Mouse (Mus musculus) midbrain, embryonic 15.5 days (tissue): ENCODE results near the gene Baiap3. TPM values are rescaled to one million over a fixed set of nuclear protein-coding genes. Genes with fewer than 3 reads are reported as not detected.
A peak's percentile ranks its signal among the peaks of the same experiment; 100 is the strongest.

Source experiments
- ATAC-seq: fragments of 200-750 bp; cut with Nextera tagmentation; replicated peaks from 2 replicates; pipeline ENCODE4 v1.8.0; 2017; ENCODE audit warnings: moderate TSS enrichment
- H3K27ac ChIP-seq: fragments of 300-500 bp; sonication (generic); 2 replicates; pipeline ENCODE4 v1.5.1; 2015; ENCODE audit warnings: mild to moderate bottlenecking, inconsistent platforms
- H3K27me3 ChIP-seq: fragments of 300-500 bp; sonication (generic); replicated peaks from 2 replicates; pipeline ENCODE4 v1.6.1; 2015; ENCODE audit warnings: inconsistent platforms
- H3K36me3 ChIP-seq: fragments of 300-500 bp; sonication (generic); replicated peaks from 2 replicates; pipeline ENCODE4 v1.6.1; 2015; ENCODE audit warnings: inconsistent platforms
- H3K4me1 ChIP-seq: fragments of 300-500 bp; sonication (generic); 2 replicates; pipeline ENCODE4 v1.6.1; 2015; ENCODE audit warnings: inconsistent platforms
- H3K4me2 ChIP-seq: fragments of 300-500 bp; sonication (generic); 2 replicates; pipeline ENCODE4 v1.6.1; 2015; ENCODE audit warnings: inconsistent platforms, mild to moderate bottlenecking, moderate library complexity
- H3K4me3 ChIP-seq: fragments of 300-500 bp; sonication (generic); 2 replicates; pipeline ENCODE4 v1.5.1; 2015; ENCODE audit warnings: mild to moderate bottlenecking, inconsistent platforms
- H3K9ac ChIP-seq: fragments of 300-500 bp; sonication (generic); 2 replicates; pipeline ENCODE4 v1.6.1; 2015; ENCODE audit warnings: mild to moderate bottlenecking, inconsistent platforms
- H3K9me3 ChIP-seq: fragments of 300-500 bp; sonication (generic); 2 replicates; pipeline ENCODE4 v1.6.1; 2016; ENCODE audit warnings: inconsistent platforms
- WGBS: fragments of 180-500 bp; shearing (Covaris S2); methylation state at CpG from one replicate; pipeline ENCODE4 v1.1.7; 2015; ENCODE audit warnings: mixed read lengths; 5-methylcytosine and 5-hydroxymethylcytosine counted together
- microRNA-seq: library from miRNA; unstranded; fragments of <30 nt; microRNA quantifications from one replicate; pipeline ENCODE4, GENCODE M21; 2016
- polyA plus RNA-seq: library from polyadenylated mRNA; unstranded; fragments of >200 nt; fragmentation: Nextera tagmentation; extraction: Ambion mirVana; gene quantifications from 2 replicates; pipeline ENCODE4 v1.2.1, GENCODE M21; 2015

Baiap3 gene
- polyA plus RNA-seq, 1 experiment from 2014 or later: 26.8 TPM

GRCm38 (mm10) chr17:25221821-25222503 is 34.2 kb downstream of the Baiap3 start:
- peak overlapping the region; percentile 46 for H3K9ac ChIP-seq
- peak overlapping the region; percentile 43 for H3K4me3 ChIP-seq
- peak; percentile 88 for ATAC-seq
- no peaks in the 10 kb centered on the region for H3K9me3 ChIP-seq
- peaks cover 9% of the 10 kb centered on the region; the same call in 1 of the 2 replicates for H3K36me3 ChIP-seq
- H3K4me1 ChIP-seq: peaks cover 22% of the 10 kb centered on the region
- peak overlapping the region; percentile 65 for H3K4me2 ChIP-seq
- WGBS: 1% methylated on average over 24 of the region's 30 CpGs
- H3K27me3 ChIP-seq: no peaks in the 10 kb centered on the region
- H3K27ac ChIP-seq: peak overlapping the region; percentile 75

DNA sequence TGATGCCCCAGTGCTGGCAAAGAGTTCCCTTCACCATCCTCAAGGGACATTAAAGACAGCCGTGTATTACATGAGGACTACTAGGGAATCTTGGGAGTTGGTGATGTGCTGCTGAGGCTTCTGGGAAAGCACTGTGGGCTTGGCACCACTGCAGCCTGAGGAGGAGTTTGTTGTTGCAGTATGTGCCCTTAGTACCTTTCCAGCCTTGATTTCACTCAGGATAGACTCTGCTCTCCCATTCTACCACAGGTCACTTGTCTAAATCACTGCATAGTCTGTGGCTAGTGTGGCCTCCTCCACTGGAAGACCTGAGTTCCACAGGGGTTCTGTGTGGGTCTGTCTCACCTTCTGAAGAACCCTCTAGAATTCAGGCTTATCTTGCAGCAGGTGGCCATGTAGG is 35.4 kb downstream of the Baiap3 start:
- H3K27ac ChIP-seq: no peak overlapping the region
- H3K9me3 ChIP-seq: no peaks in the 10 kb centered on the region
- no peak overlapping the region for H3K4me2 ChIP-seq
- no peaks in the 10 kb centered on the region for H3K27me3 ChIP-seq
- peaks cover 11% of the 10 kb centered on the region for H3K36me3 ChIP-seq
- peaks cover 22% of the 10 kb centered on the region for H3K4me1 ChIP-seq
- no peak overlapping the region for H3K9ac ChIP-seq
- no peak overlapping the region for H3K4me3 ChIP-seq
- no peak for ATAC-seq
- WGBS: 87% methylated on average over 1 of the region's 1 CpGs

GRCm38 (mm10) chr17:25219492-25220295 is 36.5 kb downstream of the Baiap3 start:
- Histone ChIP-seq H3K36me3 (peaks cover 10% of the 10 kb centered on the region), H3K9me3 (no peaks in the 10 kb centered on the region)
- no peak for ATAC-seq

DNA sequence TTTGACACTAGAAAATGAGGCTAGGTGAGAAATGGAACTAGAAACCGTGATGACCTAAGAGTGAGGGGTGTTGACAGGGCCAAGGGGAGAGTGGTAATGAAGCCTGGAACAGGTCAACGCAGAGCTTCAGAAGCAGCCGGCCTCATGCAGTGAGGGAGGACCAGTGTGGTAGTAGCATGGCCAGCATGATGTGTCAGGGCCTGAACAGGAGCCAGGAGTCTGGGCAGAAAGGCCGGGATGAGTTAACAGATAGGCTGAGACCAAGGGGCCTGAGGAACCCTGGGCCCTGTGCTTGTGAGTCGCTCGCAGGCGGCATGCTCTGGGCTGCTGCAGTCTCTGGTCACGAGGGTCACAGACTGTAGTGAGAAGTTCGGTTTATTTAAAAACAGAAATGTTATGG is 37.2 kb downstream of the Baiap3 start:
- no peak overlapping the region for H3K9ac ChIP-seq
- 89% methylated on average over 9 of the region's 9 CpGs for WGBS
- H3K27ac ChIP-seq: no peak overlapping the region
- H3K4me1 ChIP-seq: peaks cover 22% of the 10 kb centered on the region
- H3K4me3 ChIP-seq: no peak overlapping the region
- no peaks in the 10 kb centered on the region for H3K27me3 ChIP-seq
- peaks cover 17% of the 10 kb centered on the region for H3K36me3 ChIP-seq
- no peaks in the 10 kb centered on the region for H3K9me3 ChIP-seq
- ATAC-seq: no peak
- H3K4me2 ChIP-seq: no peak overlapping the region

More at GRCm38 (mm10) chr17:25219492-25220295, 36.5 kb downstream of the Baiap3 start:
- Histone ChIP-seq H3K4me2 (no peak overlapping the region), H3K4me3 (no peak overlapping the region), H3K4me1 (peaks cover 22% of the 10 kb centered on the region), H3K9ac (no peak overlapping the region), H3K27me3 (no peaks in the 10 kb centered on the region), H3K27ac (no peak overlapping the region)
- WGBS: 92% methylated on average over 15 of the region's 15 CpGs

- H3K4me3 ChIP-seq: no peak overlapping the region
- no peaks in the 10 kb centered on the region for H3K4me1 ChIP-seq
- no peaks in the 10 kb centered on the region for H3K9me3 ChIP-seq
- H3K9ac ChIP-seq: no peak overlapping the region
- 92% methylated on average over 3 of the region's 3 CpGs for WGBS
- H3K27ac ChIP-seq: no peak overlapping the region
- ATAC-seq: no peak
- H3K36me3 ChIP-seq: peaks cover 28% of the 10 kb centered on the region
- no peak overlapping the region for H3K4me2 ChIP-seq
- H3K27me3 ChIP-seq: no peaks in the 10 kb centered on the region
Observed at GRCm38 (mm10) chr17:25215431-25215830, 40.7 kb downstream of the Baiap3 start.

- WGBS: 89% methylated on average over 4 of the region's 4 CpGs
Observed at GRCm38 (mm10) chr17:25211705-25212104, 44.5 kb downstream of the Baiap3 start.

DNA sequence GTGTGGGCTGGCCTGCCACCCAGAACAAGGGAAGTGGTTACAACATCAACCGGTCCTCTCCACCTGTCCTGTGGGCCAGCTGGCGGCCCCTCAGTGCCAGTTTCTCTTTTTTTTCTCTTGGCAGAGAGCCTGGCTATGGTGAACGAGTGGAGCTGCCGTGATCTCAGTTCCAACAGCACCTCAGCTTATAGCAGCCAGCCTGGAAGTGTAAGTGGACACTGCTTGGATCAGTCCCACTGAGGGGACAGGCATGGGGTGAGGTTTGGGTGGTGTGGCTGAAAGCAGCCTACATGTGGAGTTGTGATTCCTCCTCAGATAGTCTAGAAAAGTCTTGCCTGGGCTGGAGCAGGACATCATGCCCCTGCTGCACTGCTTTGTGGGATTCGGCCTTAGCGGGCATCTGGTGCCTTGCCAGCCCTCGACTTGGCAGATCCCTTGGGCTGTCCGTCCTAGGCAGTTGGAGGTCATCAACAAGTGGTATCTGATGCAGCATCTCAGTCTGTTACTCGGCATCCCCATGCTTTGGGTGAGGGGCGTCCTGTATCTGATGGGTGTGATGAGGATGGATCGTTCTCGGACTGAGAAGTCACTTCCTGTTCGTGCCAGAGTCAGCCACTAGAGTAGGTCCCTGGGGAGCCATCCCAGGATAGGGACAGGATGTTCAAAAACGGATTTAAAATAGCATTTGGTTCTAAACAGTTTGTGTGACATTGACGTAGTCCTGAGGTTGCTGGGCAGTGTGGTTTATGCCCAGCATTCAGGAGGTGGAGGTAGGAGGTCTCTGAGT is 45.3 kb downstream of the Baiap3 start:
- Histone ChIP-seq H3K4me1 (no peaks in the 10 kb centered on the region), H3K9me3 (no peaks in the 10 kb centered on the region), H3K27me3 (no peaks in the 10 kb centered on the region), H3K36me3 (peaks cover 44% of the 10 kb centered on the region), H3K27ac (no peak overlapping the region), H3K4me2 (no peak overlapping the region), H3K4me3 (no peak overlapping the region), H3K9ac (no peak overlapping the region)
- 90% methylated on average over 15 of the region's 15 CpGs for WGBS
- no peak for ATAC-seq

More at GRCm38 (mm10) chr17:25211705-25212104, 44.5 kb downstream of the Baiap3 start:
- Histone ChIP-seq H3K27me3 (no peaks in the 10 kb centered on the region), H3K4me2 (no peak overlapping the region), H3K36me3 (peaks cover 46% of the 10 kb centered on the region), H3K9ac (no peak overlapping the region), H3K4me1 (no peaks in the 10 kb centered on the region), H3K27ac (no peak overlapping the region), H3K4me3 (no peak overlapping the region), H3K9me3 (no peaks in the 10 kb centered on the region)
- no peak for ATAC-seq

GRCm38 (mm10) chr17:25210006-25210405 is 46.2 kb downstream of the Baiap3 start:
- H3K4me3 ChIP-seq: no peak overlapping the region
- no peak overlapping the region for H3K9ac ChIP-seq
- H3K4me2 ChIP-seq: no peak overlapping the region
- H3K27ac ChIP-seq: no peak overlapping the region
- 95% methylated on average over 4 of the region's 4 CpGs for WGBS
- no peak for ATAC-seq
- no peaks in the 10 kb centered on the region for H3K27me3 ChIP-seq
- peaks cover 52% of the 10 kb centered on the region for H3K36me3 ChIP-seq
- no peaks in the 10 kb centered on the region for H3K9me3 ChIP-seq
- no peaks in the 10 kb centered on the region for H3K4me1 ChIP-seq

DNA sequence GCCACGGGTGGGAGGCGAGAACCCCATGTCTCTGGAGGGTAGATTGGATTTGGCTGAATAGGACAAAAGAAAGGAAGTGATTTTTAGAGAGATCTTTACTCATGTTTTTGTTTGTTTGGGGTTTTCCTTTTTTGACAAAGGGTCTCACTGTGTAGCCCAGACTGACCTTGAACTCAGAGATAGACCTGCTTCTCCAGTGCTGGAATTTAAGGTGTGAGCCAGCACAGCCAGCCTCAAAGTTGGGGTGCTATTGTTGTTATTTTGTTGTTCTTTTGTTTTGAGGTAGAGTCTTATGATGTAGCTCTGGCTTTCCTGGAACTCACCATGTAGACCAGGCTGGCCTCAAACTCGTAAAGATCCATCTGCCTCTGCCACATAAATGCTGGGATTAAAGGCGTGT is 53.8 kb downstream of the Baiap3 start:
- no peak overlapping the region for H3K4me2 ChIP-seq
- H3K36me3 ChIP-seq: peaks cover 43% of the 10 kb centered on the region
- no peak overlapping the region for H3K4me3 ChIP-seq
- no peaks in the 10 kb centered on the region for H3K9me3 ChIP-seq
- no peak for ATAC-seq
- H3K9ac ChIP-seq: no peak overlapping the region
- 90% methylated on average over 4 of the region's 4 CpGs for WGBS
- H3K4me1 ChIP-seq: no peaks in the 10 kb centered on the region
- H3K27me3 ChIP-seq: no peaks in the 10 kb centered on the region
- no peak overlapping the region for H3K27ac ChIP-seq

Small RNA genes within 50 kb of the gene (microRNA-seq; reads per million reads assigned to microRNA genes)
- gene Mir3547: 6.8 reads per million, percentile 27 among the genes with 10 or more reads in this experiment

Other genes starting within 250 kb of the Baiap3 start
- gene Cramp1l, start 240.6 kb downstream of the Baiap3 start, polyA plus RNA-seq: 6.3 and 7.1 TPM in 2 replicates
- 20.0 and 22.5 TPM in 2 replicates for gene Ift140, start 240.3 kb downstream of the Baiap3 start, polyA plus RNA-seq
- gene Tmem204, start 172.8 kb downstream of the Baiap3 start, polyA plus RNA-seq: 12.6 and 13.0 TPM in 2 replicates
- 57.8 and 67.0 TPM in 2 replicates for gene Telo2, start 140.4 kb downstream of the Baiap3 start, polyA plus RNA-seq
- gene Ptx4, start 135.6 kb downstream of the Baiap3 start, polyA plus RNA-seq: not detected in 2 replicates
- gene Clcn7, start 123.0 kb downstream of the Baiap3 start, polyA plus RNA-seq: 35.0 and 36.3 TPM in 2 replicates
- not detected in 2 replicates for gene Ccdc154, start 93.9 kb downstream of the Baiap3 start, polyA plus RNA-seq
- gene Gm38655, start 80.9 kb downstream of the Baiap3 start, polyA plus RNA-seq: not detected in 2 replicates
- gene BC003965, start 71.8 kb downstream of the Baiap3 start, polyA plus RNA-seq: 34.4 and 35.7 TPM in 2 replicates
- 17.1 TPM in 2 replicates for gene Unkl, start 68.0 kb downstream of the Baiap3 start, polyA plus RNA-seq
- gene Gnptg, start 16.2 kb downstream of the Baiap3 start, polyA plus RNA-seq: 96.0 and 108 TPM in 2 replicates
- 62.7 and 62.9 TPM in 2 replicates for gene Tsr3, start 16.2 kb downstream of the Baiap3 start, polyA plus RNA-seq
- 503 and 512 TPM in 2 replicates for gene Ube2i, start 18.3 kb upstream of the Baiap3 start, polyA plus RNA-seq
- gene Prss34, start 42.0 kb upstream of the Baiap3 start, polyA plus RNA-seq: 0.23 TPM in 1 of 2 replicates, not detected in the other
- gene Prss28, start 52.3 kb upstream of the Baiap3 start, polyA plus RNA-seq: not detected in 2 replicates
- not detected in 2 replicates for gene Prss29, start 62.3 kb upstream of the Baiap3 start, polyA plus RNA-seq
- not detected in 2 replicates for gene Tpsab1, start 89.2 kb upstream of the Baiap3 start, polyA plus RNA-seq
- 0.15 and 0.70 TPM in 2 replicates for gene Tpsb2, start 109.9 kb upstream of the Baiap3 start, polyA plus RNA-seq
- gene Tpsg1, start 112.9 kb upstream of the Baiap3 start, polyA plus RNA-seq: 0.79 and 0.93 TPM in 2 replicates
- gene Cacna1h, start 177.4 kb upstream of the Baiap3 start, polyA plus RNA-seq: 14.2 and 15.7 TPM in 2 replicates
- 1.2 TPM in 2 replicates for gene Tekt4, start 198.3 kb upstream of the Baiap3 start, polyA plus RNA-seq
- 0.32 and 0.98 TPM in 2 replicates for gene Sstr5, start 240.9 kb upstream of the Baiap3 start, polyA plus RNA-seq